In genomic region chr1:136625019-136625895, GRCm38 (mm10) we compare ENCODE assay signal across 8 mouse cellular contexts. TPM values are rescaled to one million over a fixed set of nuclear protein-coding genes. Genes with fewer than 3 reads are reported as not detected.
A peak's percentile ranks its signal among the peaks of the same experiment; 100 is the strongest.
DNase-seq lines count a peak whose midpoint lies in the region; ATAC-seq and TF ChIP-seq lines count a peak whose summit lies in the region.

No protein-coding gene starts in this region.

- H3K9me3 ChIP-seq in embryonic facial prominence, embryonic 15.5 days (replicated peaks), result no peaks in the 10 kb centered on the region
- H3K9me3 ChIP-seq in kidney, embryonic 14.5 days (ENCODE audit: control insufficient read depth, low read length), result no peaks in the 10 kb centered on the region
- H3K9me3 ChIP-seq in liver, embryonic 11.5 days (ENCODE audit: control insufficient read depth, low read length), result no peaks in the 10 kb centered on the region

- ATAC-seq in embryonic facial prominence, embryonic 15.5 days (ENCODE audit: insufficient number of reproducible peaks, low FRiP score, low TSS enrichment, low read depth), result peak; percentile 65
- peak; percentile 58 for ATAC-seq in kidney, embryonic 14.5 days (ENCODE audit: low FRiP score, low TSS enrichment)
- peak; percentile 53 for ATAC-seq in liver, embryonic 11.5 days (replicated peaks; ENCODE audit: low FRiP score)

- H3K79me3 ChIP-seq in C2C12 (ENCODE audit: low read depth), result peaks cover 46% of the 10 kb centered on the region

- H3K4me2 ChIP-seq in embryonic facial prominence, embryonic 15.5 days (replicated peaks), result peak overlapping the region; percentile 84
- H3K4me2 ChIP-seq in kidney, embryonic 14.5 days (replicated peaks; ENCODE audit: low read depth, low read length), result peak overlapping the region; percentile 78
- H3K4me2 ChIP-seq in liver, embryonic 11.5 days, result peak overlapping the region; percentile 79
- H3K4me2 ChIP-seq in myocyte (ENCODE audit: low read depth), result peak overlapping the region; percentile 75

- H3K9ac ChIP-seq in embryonic facial prominence, embryonic 15.5 days, result peak overlapping the region; percentile 96
- peak overlapping the region; percentile 97 for H3K9ac ChIP-seq in kidney, embryonic 14.5 days (ENCODE audit: low read depth, low read length)
- H3K9ac ChIP-seq in liver, embryonic 11.5 days (ENCODE audit: low read depth, low read length), result peak overlapping the region; percentile 95

- H3K36me3 ChIP-seq in C2C12 (ENCODE audit: control insufficient read depth, insufficient read depth), result peaks cover 42% of the 10 kb centered on the region
- H3K36me3 ChIP-seq in embryonic facial prominence, embryonic 15.5 days, result peaks cover 26% of the 10 kb centered on the region
- peaks cover 20% of the 10 kb centered on the region for H3K36me3 ChIP-seq in kidney, embryonic 14.5 days (ENCODE audit: control insufficient read depth, insufficient read depth, low read length)
- H3K36me3 ChIP-seq in liver, embryonic 11.5 days (ENCODE audit: control insufficient read depth, insufficient read depth, low read length), result peaks cover 17% of the 10 kb centered on the region
- peaks cover 33% of the 10 kb centered on the region for H3K36me3 ChIP-seq in myocyte (ENCODE audit: control insufficient read depth, insufficient read depth)
- H3K36me3 ChIP-seq in testis, adult 2 months (ENCODE audit: control insufficient read depth, insufficient read depth, low read length), result no peaks in the 10 kb centered on the region; the same call in 1 of the 2 replicates

- no peak for TF ChIP-seq POLR2A in bone marrow, adult 2 months (IDR thresholded peaks at IDR 0.05; ENCODE audit: borderline replicate concordance, control insufficient read depth, low read depth, low read length)
- no peak for TF ChIP-seq POLR2A in myocyte (IDR thresholded peaks at IDR 0.05; ENCODE audit: insufficient read length, low read depth)
- TF ChIP-seq POLR2A in testis, adult 2 months (IDR thresholded peaks at IDR 0.05; ENCODE audit: control insufficient read depth, low read depth, low read length), result no peak

- DNase-seq in heart, adult 9 months (ENCODE audit: low spot score in 2 of 2), result peak; percentile 24
- peak; percentile 68 for DNase-seq in liver, embryonic 11.5 days (ENCODE audit: low spot score)

- H3K27me3 ChIP-seq in C2C12 (ENCODE audit: control insufficient read depth, insufficient read depth, insufficient read length) (no peaks in the 10 kb centered on the region), myocyte (ENCODE audit: control insufficient read depth, insufficient read depth, insufficient read length) (no peaks in the 10 kb centered on the region)
- H3K27me3 ChIP-seq in embryonic facial prominence, embryonic 15.5 days, result no peaks in the 10 kb centered on the region
- no peaks in the 10 kb centered on the region for H3K27me3 ChIP-seq in kidney, embryonic 14.5 days (ENCODE audit: control insufficient read depth, insufficient read depth, low read length)
- H3K27me3 ChIP-seq in liver, embryonic 11.5 days (replicated peaks; ENCODE audit: control insufficient read depth, insufficient read depth, low read length), result no peaks in the 10 kb centered on the region
- no peaks in the 10 kb centered on the region for H3K27me3 ChIP-seq in testis, adult 2 months (ENCODE audit: control insufficient read depth, insufficient read depth, low read length)

- 4% methylated on average over 86 of the region's 92 CpGs for WGBS in bone marrow, adult 2 months
- 1% methylated on average over 68 of the region's 92 CpGs for WGBS in embryonic facial prominence, embryonic 15.5 days
- WGBS in kidney, embryonic 14.5 days, result 2% methylated on average over 54 of the region's 92 CpGs
- WGBS in liver, embryonic 11.5 days, result 2% methylated on average over 78 of the region's 92 CpGs

- H3K27ac ChIP-seq in bone marrow, adult 2 months (ENCODE audit: control insufficient read depth, insufficient read depth, low read depth, low read length, poor library complexity), result peak overlapping the region; percentile 82
- H3K27ac ChIP-seq in embryonic facial prominence, embryonic 15.5 days (replicated peaks), result peak overlapping the region; percentile 94
- H3K27ac ChIP-seq in kidney, embryonic 14.5 days (ENCODE audit: low read depth, low read length), result peak overlapping the region; percentile 73
- H3K27ac ChIP-seq in liver, embryonic 11.5 days (ENCODE audit: low read depth, low read length), result peak overlapping the region; percentile 71
- peak overlapping the region; percentile 76 for H3K27ac ChIP-seq in testis, adult 2 months (ENCODE audit: control insufficient read depth, insufficient read depth, low read depth, low read length)

- H3K4me1 ChIP-seq in bone marrow, adult 2 months (ENCODE audit: control insufficient read depth, insufficient read depth, low read length), result peaks cover 3% of the 10 kb centered on the region
- peaks cover 28% of the 10 kb centered on the region for H3K4me1 ChIP-seq in embryonic facial prominence, embryonic 15.5 days
- peaks cover 26% of the 10 kb centered on the region for H3K4me1 ChIP-seq in kidney, embryonic 14.5 days (ENCODE audit: control insufficient read depth, insufficient read depth, low read length)
- peaks cover 27% of the 10 kb centered on the region for H3K4me1 ChIP-seq in liver, embryonic 11.5 days (replicated peaks; ENCODE audit: control insufficient read depth, insufficient read depth, low read length)
- peaks cover 8% of the 10 kb centered on the region for H3K4me1 ChIP-seq in testis, adult 2 months (ENCODE audit: control insufficient read depth, insufficient read depth, low read length)

- H3ac ChIP-seq in C2C12 (ENCODE audit: control insufficient read depth, insufficient read length, low read depth) (peak overlapping the region; percentile 95), myocyte (ENCODE audit: control insufficient read depth, insufficient read length) (peak overlapping the region; percentile 83)

- peak overlapping the region; percentile 66 for H3K4me3 ChIP-seq in C2C12 (ENCODE audit: insufficient read depth, poor library complexity, severe bottlenecking)
- peak overlapping the region; percentile 79 for H3K4me3 ChIP-seq in bone marrow, adult 2 months (replicated peaks; ENCODE audit: control insufficient read depth, low read depth, low read length)
- H3K4me3 ChIP-seq in embryonic facial prominence, embryonic 15.5 days (replicated peaks), result peak overlapping the region; percentile 87
- H3K4me3 ChIP-seq in kidney, embryonic 14.5 days (ENCODE audit: low read length), result peak overlapping the region; percentile 91
- peak overlapping the region; percentile 95 for H3K4me3 ChIP-seq in liver, embryonic 11.5 days (ENCODE audit: low read depth, low read length)
- H3K4me3 ChIP-seq in myocyte, result peak overlapping the region; percentile 46
- H3K4me3 ChIP-seq in testis, adult 2 months (ENCODE audit: control insufficient read depth, low read depth, low read length), result peak overlapping the region; percentile 94

- H3K79me2 ChIP-seq in C2C12 (ENCODE audit: control insufficient read depth, insufficient read depth) (peaks cover 52% of the 10 kb centered on the region), myocyte (ENCODE audit: control insufficient read depth, insufficient read depth) (peaks cover 50% of the 10 kb centered on the region)

- no peak for TF ChIP-seq CTCF in C2C12 (IDR thresholded peaks at IDR 0.05; ENCODE audit: control insufficient read depth, insufficient read depth, insufficient read length)
- no peak for TF ChIP-seq CTCF in bone marrow, adult 2 months (IDR thresholded peaks at IDR 0.05; ENCODE audit: control insufficient read depth, insufficient read depth, low read length)
- TF ChIP-seq CTCF in testis, adult 2 months (IDR thresholded peaks at IDR 0.05; ENCODE audit: control insufficient read depth, insufficient read depth, insufficient replicate concordance, low read depth, low read length), result no peak

TF ChIP-seq in C2C12, 6 proteins besides CTCF, POLR2A, EP300 and RAD21:
- TF ChIP-seq USF1 (IDR thresholded peaks at IDR 0.05; ENCODE audit: low read depth) (no peak), MAX (IDR thresholded peaks at IDR 0.05) (no peak), MYOG (IDR thresholded peaks at IDR 0.05; ENCODE audit: control insufficient read depth, extremely low read depth, insufficient read length) (no peak), CEBPB (IDR thresholded peaks at IDR 0.05; ENCODE audit: low read depth) (no peak), MYOD1 (IDR thresholded peaks at IDR 0.05; ENCODE audit: control insufficient read depth, insufficient read length, low read depth) (no peak), FOSL1 (IDR thresholded peaks at IDR 0.05; ENCODE audit: insufficient read depth, low read length, poor library complexity, severe bottlenecking) (no peak)

TF ChIP-seq in myocyte, 11 proteins besides CTCF, POLR2A, EP300 and RAD21:
- TF ChIP-seq POLR2AphosphoS2 (IDR thresholded peaks at IDR 0.05; ENCODE audit: insufficient read length, low read depth), result no peak
- TF ChIP-seq MYOG (IDR thresholded peaks at IDR 0.05; ENCODE audit: control insufficient read depth in 1 of 3, insufficient read depth in 1 of 3, insufficient read length in 2 of 3, low read depth in 2 of 3), result no peak
- TF ChIP-seq TCF12 (IDR thresholded peaks at IDR 0.05; ENCODE audit: insufficient read depth, poor library complexity, severe bottlenecking), result no peak
- no peak for TF ChIP-seq USF1 (IDR thresholded peaks at IDR 0.05; ENCODE audit: low read depth)
- TF ChIP-seq MYOD1 (IDR thresholded peaks at IDR 0.05; ENCODE audit: control insufficient read depth in 1 of 3, insufficient read length in 2 of 3, low read depth in 2 of 3), result no peak
- TF ChIP-seq SRF (IDR thresholded peaks at IDR 0.05; ENCODE audit: control insufficient read depth, insufficient read length, low read depth), result no peak
- no peak for TF ChIP-seq REST (IDR thresholded peaks at IDR 0.05; ENCODE audit: insufficient read depth, insufficient read length)
- TF ChIP-seq TCF3 (IDR thresholded peaks at IDR 0.05; ENCODE audit: insufficient read length, low read depth), result no peak
- no peak for TF ChIP-seq CEBPB (IDR thresholded peaks at IDR 0.05; ENCODE audit: insufficient read depth, poor library complexity, severe bottlenecking)
- TF ChIP-seq E2F4 (IDR thresholded peaks at IDR 0.05; ENCODE audit: insufficient read depth), result no peak

RNA-seq across cellular contexts. Expression of gene Zfp281, which starts 0.6 kb away (rescaled TPM):
- 4.4 TPM for polyA plus RNA-seq in C2C12 (2012; fragmentation: generic; extraction: Trizol)
- polyA plus RNA-seq in bone marrow, adult 2 months (2011; ENCODE audit: insufficient read depth, insufficient read length, low replicate concordance, missing spikeins), result 3.0 and 7.9 TPM in 2 replicates
- polyA plus RNA-seq in embryonic facial prominence, embryonic 15.5 days (2015; fragmentation: Nextera tagmentation; extraction: Ambion mirVana), result 18.4 and 19.2 TPM in 2 replicates
- 20.0 and 26.1 TPM in 2 replicates for polyA plus RNA-seq in kidney, embryonic 14.5 days (2014; fragmentation: Nextera tagmentation; extraction: Ambion mirVana)
- 19.3 and 21.3 TPM in 2 replicates for polyA plus RNA-seq in liver, embryonic 11.5 days (2014; fragmentation: Nextera tagmentation; extraction: Ambion mirVana)
- 4.0 TPM for polyA plus RNA-seq in myocyte (2012; fragmentation: generic; extraction: Trizol)
- polyA plus RNA-seq in testis, adult 2 months (2012; rRNA removed), result 2.0 and 2.3 TPM in 2 replicates

Comparison
In these comparisons a context has a peak if more than half of its experiments do, and no peak if none do; other contexts are left out.
1. Peak in every context shown above with its lines: DNase-seq, ATAC-seq, H3K4me3 ChIP-seq and H3K27ac ChIP-seq.